Comparison of ENCODE assay signal across 8 mouse cellular contexts in genomic region chr9:45911673-45912072, GRCm38 (mm10). TPM values are rescaled to one million over a fixed set of nuclear protein-coding genes. Genes with fewer than 3 reads are reported as not detected.
DNase-seq lines count a peak whose midpoint lies in the region.

No protein-coding gene starts in this region.

- peak; percentile 41 to 79 for DNase-seq in heart, adult 18-20 months
- DNase-seq in heart, adult 11 months, result no peak
- peak; percentile 52 for DNase-seq in ovary, postnatal 14 days (ENCODE audit: low spot score)
- DNase-seq in ovary, postnatal 10 days (ENCODE audit: low spot score), result no peak
- DNase-seq in adrenal gland, postnatal 14 days, result peak; percentile 82
- DNase-seq in gastrocnemius, postnatal 25 days, result peak; percentile 27
- DNase-seq in lung, postnatal 36 days, result peak; percentile 75
- DNase-seq in thymus, postnatal 25 days, result peak; percentile 66

RNA-seq across cellular contexts. Expression of gene Rnf214, which starts 5.0 kb away (rescaled TPM):
- 10 to 100 TPM; 31.7 to 35.2 TPM for total RNA-seq in heart, adult 18-20 months (2021)
- 39.0 and 40.0 TPM in 2 replicates for total RNA-seq in adrenal gland, postnatal 14 days (2021)
- 10 to 100 TPM; 20.6 to 22.7 TPM for total RNA-seq in gastrocnemius, postnatal 25 days (2021)

RNA-seq across cellular contexts. Expression of gene Pcsk7, which starts 5.4 kb away (rescaled TPM):
- total RNA-seq in heart, adult 18-20 months (2021), result 10 to 100 TPM; 13.2 to 13.5 TPM
- 26.6 and 28.4 TPM in 2 replicates for total RNA-seq in adrenal gland, postnatal 14 days (2021)
- total RNA-seq in gastrocnemius, postnatal 25 days (2021), result 10 to 100 TPM in 1 of 2 experiments, 1 to 10 TPM in 1; 9.6 to 10.0 TPM

RNA-seq across cellular contexts. Expression of gene Tagln, which starts 24.2 kb away (rescaled TPM):
- 10 to 100 TPM; 68.3 to 71.6 TPM for total RNA-seq in heart, adult 18-20 months (2021)
- total RNA-seq in adrenal gland, postnatal 14 days (2021), result 57.9 and 85.1 TPM in 2 replicates
- 100 to 1,000 TPM in 1 of 2 experiments, 10 to 100 TPM in 1; 37.7 to 102 TPM for total RNA-seq in gastrocnemius, postnatal 25 days (2021)

RNA-seq across cellular contexts. Expression of gene Sidt2, which starts 43.4 kb away (rescaled TPM):
- total RNA-seq in heart, adult 18-20 months (2021), result 10 to 100 TPM; 57.6 to 67.8 TPM
- 177 and 178 TPM in 2 replicates for total RNA-seq in adrenal gland, postnatal 14 days (2021)
- 10 to 100 TPM; 67.9 to 70.2 TPM for total RNA-seq in gastrocnemius, postnatal 25 days (2021)

Comparison
In these comparisons a context has a peak if more than half of its experiments do, and no peak if none do; other contexts are left out.
1. DNase-seq: peak in heart, adult 18-20 months (2 of 2), ovary, postnatal 14 days (single experiment), adrenal gland, postnatal 14 days (single experiment), gastrocnemius, postnatal 25 days (single experiment), lung, postnatal 36 days (single experiment) and thymus, postnatal 25 days (single experiment); none in heart, adult 11 months (single experiment) and ovary, postnatal 10 days (single experiment).